Mouse (Mus musculus) gastrocnemius, adult 2 months (tissue): Measurements from ENCODE around the gene Pex10. TPM values are rescaled to one million over a fixed set of nuclear protein-coding genes. Genes with fewer than 3 reads are reported as not detected.

Experiments
- DNase-seq: peaks from one replicate; pipeline ENCODE4 v3.0.0; 2022
- H3K27ac ChIP-seq: fragments of 200-600 bp; 2 replicates; pipeline ENCODE4 v1.8.1; 2022; ENCODE audit warnings: mild to moderate bottlenecking
- H3K4me3 ChIP-seq: fragments of 200-600 bp; 2 replicates; pipeline ENCODE4 v1.8.1; 2022; ENCODE audit warnings: mild to moderate bottlenecking, moderate library complexity
- CTCF ChIP-seq: fragments of 200-600 bp; IDR thresholded peaks from 2 replicates; pipeline ENCODE4 v1.8.1; 2022; ENCODE audit warnings: antibody characterized with exemption, mild to moderate bottlenecking, moderate library complexity
- intact Hi-C: fragments of 180-260 bp; cut with DNase I; formaldehyde crosslinking; loops from one replicate; pipeline ENCODE4 v1.15.1; 2025
- long read RNA-seq, 2 experiments: library from polyadenylated mRNA; stranded (forward); transcript quantifications; one replicate each; pipeline ENCODE4 v2.0.0; 2021
- total RNA-seq, 2 experiments: library from RNA; stranded (reverse); gene quantifications; 2 replicates each; pipeline ENCODE4 v1.2.3; 2021

The Pex10 gene
- total RNA-seq = 10 to 100 TPM; 12.9 to 17.9 TPM
- long read RNA-seq, experiment 1, transcript Pex10-201 (6 exons, 1,688 nt) = major isoform, 5 of 7 reads
- long read RNA-seq, experiment 1, partial matches to known transcripts = 1 of 7 reads
- long read RNA-seq, experiment 1, other reads (novel, unspliced or antisense) = 1 of 7 reads
- long read RNA-seq, experiment 2, transcript Pex10-201 (6 exons, 1,688 nt) = major isoform, 8 of 10 reads
- long read RNA-seq, experiment 2, partial matches to known transcripts = 1 of 10 reads
- long read RNA-seq, experiment 2, other reads (novel, unspliced or antisense) = 1 of 10 reads

DNA sequence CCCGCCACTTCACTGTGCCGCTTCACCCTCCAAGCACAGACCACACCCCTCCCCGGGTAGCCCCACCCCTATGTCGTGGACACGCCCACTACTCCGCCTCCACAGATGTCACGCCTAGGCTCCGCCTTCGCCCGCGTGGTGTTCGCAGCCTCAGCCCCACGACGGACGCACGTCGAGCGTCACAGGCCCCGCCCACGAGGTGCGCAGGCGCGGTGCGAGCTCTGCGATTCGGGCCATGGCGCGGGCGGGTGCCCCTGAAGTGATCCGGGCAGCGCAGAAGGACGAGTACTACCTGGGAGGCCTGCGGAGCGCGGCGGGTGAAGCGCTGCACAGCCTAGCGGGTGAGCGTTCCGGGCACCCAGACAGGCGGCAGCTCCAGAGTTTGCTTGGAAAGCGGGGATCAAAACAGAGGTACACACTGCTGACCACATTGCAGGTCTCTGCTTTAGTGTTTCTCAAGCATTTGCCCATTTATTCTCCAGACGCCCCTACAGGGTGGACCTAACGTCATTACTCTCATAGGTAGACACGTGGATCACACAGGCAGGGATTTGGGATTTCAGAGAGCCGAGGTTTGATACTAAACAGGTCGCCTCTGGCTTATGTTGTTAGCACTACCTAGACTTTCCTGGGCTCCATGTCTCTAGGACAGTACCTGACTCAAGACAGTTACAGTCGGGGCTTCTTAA lies at the start of gene Pex10:
TSS of gene Pex10 (plus strand) at position 183 of the 689 bp plus-strand sequence.
- Histone ChIP-seq H3K4me3 (peak within 1 kb of the TSS; percentile 89), H3K27ac (peak within 1 kb of the TSS; percentile 99)
- DNase-seq = peak; percentile 98
- no peak for TF ChIP-seq CTCF
- intact Hi-C loops = loop anchor here (1.0 to 10.0 kb wide), 4 partner anchors 105 to 232 kb away; partner anchors contain the start of genes Hes5, Pank4 and Ttc34

- no peak for DNase-seq
- intact Hi-C loops = no loop called here
- no peak for TF ChIP-seq CTCF
- Histone ChIP-seq H3K4me3 (no peak overlapping the region), H3K27ac (no peak overlapping the region)
Measured at GRCm38 (mm10) chr4:155017253-155017878, 49.5 kb upstream of the Pex10 start.

GRCm38 (mm10) chr4:155018066-155018465 lies 48.8 kb upstream of the Pex10 start:
- TF ChIP-seq CTCF = no peak
- Histone ChIP-seq H3K4me3 (no peak overlapping the region), H3K27ac (no peak overlapping the region)
- no peak for DNase-seq
- intact Hi-C loops = no loop called here

- H3K27ac ChIP-seq = no peak overlapping the region
- intact Hi-C loops = no loop called here
- no peak for DNase-seq
- H3K4me3 ChIP-seq = no peak overlapping the region
- TF ChIP-seq CTCF = no peak
Measured at GRCm38 (mm10) chr4:155018601-155019335, 48.0 kb upstream of the Pex10 start.

- Histone ChIP-seq H3K4me3 (no peak overlapping the region), H3K27ac (no peak overlapping the region)
- no peak for DNase-seq
- intact Hi-C loops = no loop called here
- TF ChIP-seq CTCF = no peak
Measured at GRCm38 (mm10) chr4:155019336-155019847, 47.4 kb upstream of the Pex10 start.

DNA sequence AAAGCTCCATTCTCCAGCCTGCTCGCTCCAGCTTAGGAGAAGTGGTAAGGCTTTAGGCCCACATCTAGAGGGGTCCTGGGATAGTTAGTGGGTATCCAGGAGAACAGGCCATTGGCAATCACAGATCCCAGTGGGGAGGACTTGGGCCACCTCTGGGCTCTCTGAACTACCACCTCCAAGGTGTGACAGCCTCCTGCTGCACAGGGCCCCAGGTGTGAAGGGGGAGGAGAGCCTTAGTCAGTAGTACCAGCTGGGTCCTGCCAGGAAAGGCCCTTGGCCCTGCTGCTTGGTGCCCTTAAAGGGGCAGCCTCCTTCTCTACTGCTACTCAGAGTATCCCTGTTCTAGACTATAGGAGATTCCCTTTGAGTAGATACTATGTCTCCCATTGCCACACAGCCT lies 46.7 kb upstream of the Pex10 start:
- no peak overlapping the region for H3K27ac ChIP-seq
- DNase-seq = no peak
- intact Hi-C loops = no loop called here
- no peak overlapping the region for H3K4me3 ChIP-seq
- no peak for TF ChIP-seq CTCF

- no peak for TF ChIP-seq CTCF
- no peak overlapping the region for H3K4me3 ChIP-seq
- no peak overlapping the region for H3K27ac ChIP-seq
- intact Hi-C loops = no loop called here
- DNase-seq = no peak
Measured at GRCm38 (mm10) chr4:155020813-155021212, 46.0 kb upstream of the Pex10 start.

GRCm38 (mm10) chr4:155022228-155022855 lies 44.5 kb upstream of the Pex10 start:
- no peak for DNase-seq
- TF ChIP-seq CTCF = no peak
- intact Hi-C loops = no loop called here
- no peak overlapping the region for H3K27ac ChIP-seq
- H3K4me3 ChIP-seq = no peak overlapping the region

- Histone ChIP-seq H3K27ac (no peak overlapping the region), H3K4me3 (no peak overlapping the region)
- no peak for DNase-seq
- no peak for TF ChIP-seq CTCF
- intact Hi-C loops = no loop called here
Measured at GRCm38 (mm10) chr4:155024170-155025010, 42.4 kb upstream of the Pex10 start.

DNA sequence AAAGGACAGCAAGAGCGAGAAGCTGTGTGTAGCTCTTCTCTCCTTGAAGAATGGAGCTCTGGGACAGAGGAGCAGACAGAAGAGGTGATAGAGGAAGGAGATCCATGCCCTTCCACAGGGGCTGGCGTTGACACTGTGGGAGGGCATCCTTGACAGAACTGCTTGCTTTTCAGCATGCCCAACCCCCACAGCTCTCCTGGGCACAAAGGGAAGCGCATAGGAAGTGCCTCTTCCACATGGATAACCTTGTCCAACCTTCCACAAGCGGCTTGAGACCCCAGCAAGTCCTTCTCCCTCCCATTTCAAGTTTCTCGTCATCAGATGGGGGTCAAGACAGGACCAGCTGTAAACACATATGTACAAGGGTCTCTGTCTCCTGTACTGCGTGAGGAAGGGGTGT lies 33.7 kb upstream of the Pex10 start:
- no peak overlapping the region for H3K4me3 ChIP-seq
- intact Hi-C loops = no loop called here
- no peak for DNase-seq
- H3K27ac ChIP-seq = no peak overlapping the region
- no peak for TF ChIP-seq CTCF

DNA sequence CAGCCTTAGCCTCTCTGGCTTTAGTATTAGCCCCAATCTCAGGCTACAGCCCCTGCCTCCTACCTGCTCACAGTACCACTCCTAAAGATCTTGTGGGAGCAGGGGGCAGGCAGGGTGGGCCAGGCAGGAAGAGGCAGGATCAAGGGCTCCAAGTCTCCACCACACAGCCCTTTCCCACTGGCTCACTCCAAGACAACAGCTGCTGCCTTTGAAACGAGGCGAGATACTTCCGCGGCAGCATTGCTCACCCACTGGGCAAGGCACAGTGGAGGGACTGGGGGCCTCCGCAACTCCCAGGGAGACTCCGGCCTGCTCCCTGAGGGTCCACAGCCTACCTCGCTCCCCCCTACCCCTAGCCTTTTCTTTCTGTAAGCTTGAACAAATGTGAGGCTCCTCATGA lies 32.6 kb upstream of the Pex10 start:
- no peak for DNase-seq
- Histone ChIP-seq H3K27ac (no peak overlapping the region), H3K4me3 (no peak overlapping the region)
- no peak for TF ChIP-seq CTCF
- intact Hi-C loops = no loop called here
